Mouse (Mus musculus) ES-E14 (cell line): Measurements from ENCODE around the gene Tmem213.

Experiments used
- CHD2 ChIP-seq: IDR thresholded peaks from 2 replicates; pipeline ENCODE4 v1.6.1; 2014; ENCODE audit warnings: mild to moderate bottlenecking, low read depth, low read length, inconsistent platforms
- ZNF384 ChIP-seq: IDR thresholded peaks from 2 replicates; pipeline ENCODE4 v1.6.1; 2012; ENCODE audit warnings: low read depth, low read length, inconsistent platforms

DNA sequence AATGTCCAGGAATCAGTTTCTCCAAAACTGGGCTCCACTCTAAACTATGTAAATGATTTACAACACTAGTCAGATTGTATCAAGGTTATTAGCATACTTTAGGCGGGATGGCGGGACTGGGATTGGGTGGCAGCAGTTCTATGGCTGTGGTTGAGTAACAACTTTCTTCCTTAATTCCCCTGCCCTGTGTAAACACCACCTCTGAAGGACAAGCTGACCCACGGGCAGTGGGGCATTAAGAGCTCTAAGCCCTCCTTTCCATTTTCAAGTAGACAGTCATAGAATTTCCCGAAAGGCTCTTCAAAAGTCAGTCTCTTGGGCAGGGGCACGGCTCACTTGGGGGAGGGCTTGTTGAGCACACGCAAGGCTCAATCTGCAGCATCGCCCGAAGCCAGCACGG, 1.8 kb downstream of the Tmem213 start:
- TF ChIP-seq ZNF384 (no peak), CHD2 (no peak)
